Comparison of ENCODE assay signal across 8 mouse cellular contexts in the genomic region with DNA sequence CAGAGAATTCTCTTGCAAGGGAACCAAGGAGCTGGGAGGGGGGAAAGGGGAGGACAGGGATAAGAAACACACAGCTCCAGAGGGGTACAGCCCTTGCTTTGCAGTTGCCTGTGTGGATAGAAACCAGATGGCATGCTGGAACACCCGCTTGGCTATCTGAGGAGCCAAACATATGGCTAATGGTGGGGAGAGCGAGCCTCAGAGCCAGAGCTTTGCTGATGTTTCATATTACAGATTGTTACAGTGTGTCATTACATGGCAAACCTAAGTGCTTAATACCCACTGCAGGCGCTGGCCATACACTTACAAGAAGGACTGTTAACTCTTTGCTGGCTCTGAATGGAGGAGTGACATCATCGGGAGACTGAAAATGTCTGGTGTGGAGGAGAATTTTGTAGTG.
DNase-seq lines count a peak whose midpoint lies in the region; ATAC-seq lines count a peak whose summit lies in the region.

No protein-coding gene starts in this region.

- ATAC-seq in forebrain, embryonic 15.5 days (replicated peaks) = peak; percentile 82
- no peak for ATAC-seq in liver, embryonic 12.5 days
- ATAC-seq in CD4-positive, CD25-positive, alpha-beta regulatory T cell, adult 4 months = no peak

- H3K27me3 ChIP-seq in forebrain, embryonic 15.5 days = no peaks in the 10 kb centered on the region
- H3K27me3 ChIP-seq in hindbrain, embryonic 10.5 days (ENCODE audit: insufficient read depth, poor library complexity, severe bottlenecking) = no peaks in the 10 kb centered on the region
- no peaks in the 10 kb centered on the region for H3K27me3 ChIP-seq in liver, embryonic 12.5 days (replicated peaks)

- no peaks in the 10 kb centered on the region for H3K9me3 ChIP-seq in forebrain, embryonic 15.5 days
- H3K9me3 ChIP-seq in hindbrain, embryonic 10.5 days = no peaks in the 10 kb centered on the region
- no peaks in the 10 kb centered on the region for H3K9me3 ChIP-seq in liver, embryonic 12.5 days (replicated peaks)

- no peaks in the 10 kb centered on the region for H3K36me3 ChIP-seq in forebrain, embryonic 15.5 days
- no peaks in the 10 kb centered on the region for H3K36me3 ChIP-seq in hindbrain, embryonic 10.5 days
- H3K36me3 ChIP-seq in liver, embryonic 12.5 days = no peaks in the 10 kb centered on the region

- no peak overlapping the region for H3K4me3 ChIP-seq in forebrain, embryonic 15.5 days
- peak overlapping the region; percentile 30 for H3K4me3 ChIP-seq in hindbrain, embryonic 10.5 days
- no peak overlapping the region for H3K4me3 ChIP-seq in liver, embryonic 12.5 days

- peak overlapping the region; percentile 26 for H3K9ac ChIP-seq in forebrain, embryonic 15.5 days (replicated peaks)
- H3K9ac ChIP-seq in liver, embryonic 12.5 days = no peak overlapping the region

- DNase-seq in 416B (ENCODE audit: low read depth) = peak; percentile 57
- peak; percentile 71 for DNase-seq in cerebellum, adult 11-12 months
- DNase-seq in hindbrain, embryonic 10.5 days (ENCODE audit: low spot score) = peak; percentile 72
- peak; percentile 8 for DNase-seq in ovary, postnatal 36 days (ENCODE audit: low spot score)
- DNase-seq in c-Kit-positive CD71-positive TER-119-positive erythroid progenitor cells, embryonic 14.5 days (ENCODE audit: low spot score) = no peak

- peaks cover 77% of the 10 kb centered on the region for H3K4me1 ChIP-seq in forebrain, embryonic 15.5 days
- H3K4me1 ChIP-seq in hindbrain, embryonic 10.5 days (replicated peaks) = peaks cover 76% of the 10 kb centered on the region
- H3K4me1 ChIP-seq in liver, embryonic 12.5 days = peaks cover 56% of the 10 kb centered on the region

- WGBS in forebrain, embryonic 15.5 days = 4% methylated on average over 4 of the region's 4 CpGs
- WGBS in hindbrain, embryonic 10.5 days = 16% methylated on average over 4 of the region's 4 CpGs
- WGBS in liver, embryonic 12.5 days (ENCODE audit: insufficient replicate concordance) = 50% methylated on average over 4 of the region's 4 CpGs

- peak overlapping the region; percentile 93 for H3K27ac ChIP-seq in forebrain, embryonic 15.5 days (replicated peaks)
- H3K27ac ChIP-seq in hindbrain, embryonic 10.5 days = peak overlapping the region; percentile 90
- H3K27ac ChIP-seq in liver, embryonic 12.5 days = peak overlapping the region; percentile 69; the same call in 1 of the 2 replicates

- H3K4me2 ChIP-seq in forebrain, embryonic 15.5 days (replicated peaks) = peak overlapping the region; percentile 39
- no peak overlapping the region for H3K4me2 ChIP-seq in liver, embryonic 12.5 days
